Mouse (Mus musculus) heart, adult 18-20 months (tissue): ENCODE data around the gene Atl2. TPM values are rescaled to one million over a fixed set of nuclear protein-coding genes. Genes with fewer than 3 reads are reported as not detected.

Source experiments
- DNase-seq, 2 experiments: peaks; one replicate each; pipeline ENCODE4 v3.0.0; 2021 to 2022; ENCODE audit warnings: mixed read lengths in 1 of 2
- total RNA-seq, 2 experiments: library from RNA; stranded (reverse); gene quantifications; 2 replicates each; pipeline ENCODE4 v1.2.3; 2021

Gene Atl2
- total RNA-seq, 2 experiments from 2014 or later, result 33.2 to 36.7 TPM

GRCm38 (mm10) chr17:79818884-79819283 is 77.0 kb downstream of the Atl2 start:
- no peak for DNase-seq

- no peak for DNase-seq
Observed at GRCm38 (mm10) chr17:79817995-79818394, 77.9 kb downstream of the Atl2 start.

- DNase-seq, result no peak
Observed at GRCm38 (mm10) chr17:79817551-79817950, 78.4 kb downstream of the Atl2 start.

DNA sequence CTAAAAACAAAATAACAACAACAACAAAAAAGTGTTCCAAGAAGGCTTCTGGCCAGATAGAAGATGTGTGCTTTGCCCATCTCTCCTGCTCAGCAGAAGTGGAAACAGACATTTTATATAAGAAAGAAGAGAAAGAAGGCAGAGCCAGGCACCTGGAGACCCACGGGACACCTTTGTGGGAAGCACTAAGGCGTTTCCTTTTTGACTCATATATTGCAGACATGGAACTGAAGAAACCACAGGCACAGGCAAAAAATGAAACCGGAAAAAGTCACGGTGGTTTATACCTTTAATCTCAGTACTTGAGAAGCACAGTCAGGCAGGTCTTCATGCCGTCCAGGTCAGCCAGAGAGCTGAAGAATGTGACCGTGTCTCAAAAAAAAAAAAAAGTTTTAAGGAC is 79.0 kb downstream of the Atl2 start:
- DNase-seq, result no peak

- DNase-seq, result no peak
Observed at GRCm38 (mm10) chr17:79810421-79810820, 85.5 kb downstream of the Atl2 start.

GRCm38 (mm10) chr17:79809491-79810316 is 86.2 kb downstream of the Atl2 start:
- no peak for DNase-seq

- DNase-seq, result no peak
Observed at GRCm38 (mm10) chr17:79807237-79807930, 88.5 kb downstream of the Atl2 start.

DNA sequence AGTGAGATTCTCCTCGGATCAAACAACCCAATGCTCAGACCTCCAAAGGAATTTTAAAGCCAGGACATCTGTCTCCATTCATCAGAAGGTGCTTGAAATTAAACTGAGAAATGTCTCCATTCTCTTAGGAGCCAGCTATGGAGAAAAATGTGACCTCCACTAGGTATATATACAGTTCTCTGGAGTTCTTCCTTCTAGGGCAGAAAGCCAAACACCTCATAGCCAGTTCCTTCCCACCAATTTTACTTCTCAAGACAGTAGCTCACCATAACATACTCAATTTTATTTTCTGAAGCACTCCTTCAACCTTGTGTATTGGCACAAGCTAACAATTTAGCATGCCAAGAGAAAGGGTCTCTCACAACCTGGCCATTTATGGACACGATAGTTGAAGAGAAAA is 91.2 kb downstream of the Atl2 start:
- no peak for DNase-seq

DNA sequence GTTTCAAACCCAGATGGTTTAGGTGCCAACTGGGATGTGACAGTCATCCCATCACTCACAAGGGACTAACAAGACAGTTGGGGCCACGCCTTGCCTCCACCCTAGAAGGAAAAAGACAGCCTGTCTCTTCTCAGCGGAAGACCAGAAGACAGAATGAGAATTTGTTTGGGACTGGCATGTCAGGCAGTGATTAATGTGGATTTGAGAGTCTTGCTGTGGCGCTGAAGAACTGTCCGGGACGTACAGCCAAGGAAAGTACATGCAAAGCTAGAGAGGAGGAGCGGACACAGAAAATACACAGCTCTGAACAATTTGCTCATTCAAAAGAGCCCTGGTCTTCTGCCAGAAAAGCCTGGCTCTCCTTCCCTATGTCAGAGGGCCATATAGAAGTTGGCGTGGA is 93.9 kb downstream of the Atl2 start:
- no peak for DNase-seq

DNA sequence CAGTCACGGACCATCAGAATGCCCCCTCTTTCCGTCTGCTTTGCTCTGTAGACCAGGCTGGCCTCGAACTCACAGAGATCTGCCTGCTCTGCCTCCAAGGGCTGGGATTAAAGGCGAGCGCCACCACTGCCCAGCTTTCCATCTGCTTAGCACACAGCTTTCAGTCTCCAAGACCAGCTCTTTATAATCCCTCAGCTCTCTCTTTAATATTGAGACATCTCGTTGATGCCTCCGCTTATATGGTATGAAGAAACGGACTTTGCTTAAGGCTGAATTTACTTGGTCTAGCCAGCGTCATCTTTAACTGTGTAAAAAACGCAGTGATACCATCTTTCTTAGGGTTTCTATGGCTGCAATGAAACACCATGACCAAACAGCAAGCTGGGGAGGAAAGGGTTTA is 97.1 kb downstream of the Atl2 start:
- no peak for DNase-seq

Other genes starting within 250 kb of the Atl2 start
- gene Cyp1b1, start 181.1 kb downstream of the Atl2 start, total RNA-seq, result 10 to 100 TPM in 1 of 2 experiments, 1 to 10 TPM in 1; 6.2 to 11.0 TPM
- 10 to 100 TPM; 22.9 TPM for gene Hnrnpll, start 166.2 kb upstream of the Atl2 start, total RNA-seq
- gene Galm, start 231.3 kb upstream of the Atl2 start, total RNA-seq, result 10 to 100 TPM; 20.0 to 20.8 TPM